Mouse (Mus musculus) adrenal gland, postnatal 25 days (tissue): ENCODE measurements around the gene Snx29. TPM values are rescaled to one million over a fixed set of nuclear protein-coding genes. Genes with fewer than 3 reads are reported as not detected.
A peak's percentile ranks its signal among the peaks of the same experiment; 100 is the strongest.

ENCODE experiments used
- DNase-seq: peaks from one replicate; pipeline ENCODE4 v3.0.0; 2021; ENCODE audit warnings: mixed read lengths
- total RNA-seq: library from RNA; stranded (reverse); gene quantifications from 2 replicates; pipeline ENCODE4 v1.2.3, GENCODE M21; 2021

The Snx29 gene
- total RNA-seq, 1 experiment from 2014 or later: 20.7 TPM

- no peak for DNase-seq
Observed at GRCm38 (mm10) chr16:11790476-11790875, 467.8 kb downstream of the Snx29 start.

- DNase-seq: no peak
Observed at GRCm38 (mm10) chr16:11793391-11793790, 470.7 kb downstream of the Snx29 start.

DNA sequence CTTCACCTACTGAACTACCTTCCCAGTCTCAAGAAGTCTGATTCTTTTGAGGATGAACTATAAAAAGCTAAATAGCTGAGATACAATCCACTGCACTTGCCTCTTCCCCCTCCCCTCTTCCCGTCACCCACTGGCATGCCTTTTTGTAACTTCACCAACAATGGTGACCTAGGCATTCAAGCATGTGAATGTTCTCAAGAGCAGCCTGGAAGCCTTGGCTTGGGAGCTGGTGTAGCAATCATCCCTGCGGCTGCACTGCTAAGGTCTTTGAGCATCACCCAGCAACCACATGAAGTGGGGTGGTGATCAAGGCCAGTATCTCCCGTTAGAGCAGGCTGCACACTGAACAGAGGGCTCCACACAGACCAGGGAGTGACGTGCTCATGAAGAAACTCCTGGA lies 471.9 kb downstream of the Snx29 start:
- DNase-seq: no peak

DNA sequence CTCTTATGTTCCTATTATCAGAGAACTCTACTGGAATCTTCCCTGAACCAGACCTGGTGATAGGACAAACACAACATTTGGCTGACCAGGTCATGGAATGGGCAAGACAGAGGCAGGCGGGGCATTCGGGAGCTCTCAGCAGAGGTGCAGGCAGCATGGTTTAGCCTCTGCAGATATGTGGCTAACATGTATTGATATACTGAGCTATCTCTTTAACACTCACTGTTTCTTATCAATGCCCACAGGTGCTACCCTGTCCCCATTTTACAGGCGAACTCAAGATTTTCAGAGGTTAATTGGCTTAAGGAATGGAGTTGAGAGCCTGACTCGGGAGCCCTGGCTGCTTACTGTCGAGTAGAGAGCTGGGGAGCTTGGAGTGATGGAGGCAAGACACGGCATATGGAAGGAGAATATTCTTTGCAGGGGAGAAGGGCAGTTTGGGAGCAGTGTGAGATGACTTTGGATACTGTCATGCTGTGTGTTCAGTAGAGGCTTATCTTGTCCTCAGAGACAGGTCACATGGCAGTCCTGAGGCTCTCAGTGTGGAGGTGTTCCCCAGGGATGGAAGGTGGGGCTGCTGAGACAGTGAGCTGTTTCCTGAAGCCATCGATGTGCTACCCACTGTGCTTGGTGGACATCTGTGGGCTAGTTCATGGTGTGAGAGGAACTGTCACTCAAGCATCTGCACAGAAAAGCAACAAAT lies 473.2 kb downstream of the Snx29 start:
- no peak for DNase-seq

GRCm38 (mm10) chr16:11801960-11802539 lies 479.3 kb downstream of the Snx29 start:
- peak; percentile 70 for DNase-seq

Other genes starting within 250 kb of the Snx29 start
- gene Txndc11, start 188.3 kb upstream of the Snx29 start, total RNA-seq: 43.9 and 44.1 TPM in 2 replicates
- gene Zc3h7a, start 146.5 kb upstream of the Snx29 start, total RNA-seq: 93.1 and 98.6 TPM in 2 replicates
- gene Rsl1d1, start 119.6 kb upstream of the Snx29 start, total RNA-seq: 71.5 and 79.2 TPM in 2 replicates
- 131 and 177 TPM in 2 replicates for gene Gspt1, start 68.6 kb upstream of the Snx29 start, total RNA-seq
- gene Tnfrsf17, start 9.1 kb upstream of the Snx29 start, total RNA-seq: not detected in 2 replicates